Mouse (Mus musculus): ENCODE results near the gene Olfr314. TPM values are rescaled to one million over a fixed set of nuclear protein-coding genes. Genes with fewer than 3 reads are reported as not detected.
"Not testable (repeated sequence)": the region's sequence is repeated elsewhere in the genome, so short reads cannot be mapped to it uniquely, and the experiment has no call there.

Olfr314 gene
- polyA plus RNA-seq, 1 experiment from 2014 or later, result not detected

DNA sequence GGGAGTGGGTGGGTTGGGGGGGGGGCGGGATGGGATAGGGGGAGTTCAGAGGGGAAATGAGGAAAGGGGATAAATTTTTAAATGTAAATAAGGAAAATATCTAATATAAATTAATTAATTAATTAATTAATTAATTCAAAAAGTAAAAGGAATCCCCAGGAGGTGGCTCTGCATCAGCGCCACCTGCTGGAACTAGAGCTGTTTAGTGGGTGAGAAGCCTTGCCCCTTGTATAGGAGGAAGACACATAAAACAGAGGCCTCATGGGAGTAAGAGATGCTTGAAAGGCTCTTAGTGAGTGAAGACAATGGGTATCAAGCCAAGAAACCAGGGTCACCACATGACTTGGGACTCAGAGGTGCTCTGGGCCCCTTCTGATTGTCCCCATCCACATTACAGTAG, 13.1 kb downstream of the Olfr314 start:
- no peaks in the 10 kb centered on the region for H3K9me3 ChIP-seq (replicated peaks)
- ATAC-seq (ENCODE audit: low read depth) (no peak), DNase-seq (no peak)
- no peaks in the 10 kb centered on the region for H3K27me3 ChIP-seq
- WGBS (ENCODE audit: insufficient replicate concordance), result 70% methylated on average over 2 of the region's 2 CpGs
- no peaks in the 10 kb centered on the region for H3K36me3 ChIP-seq
- no peak overlapping the region for H3K4me2 ChIP-seq
- no peak overlapping the region for H3K9ac ChIP-seq
- no peak overlapping the region for H3K4me3 ChIP-seq (replicated peaks)
- H3K27ac ChIP-seq, result no peak overlapping the region
- no peaks in the 10 kb centered on the region for H3K4me1 ChIP-seq (replicated peaks)

DNA sequence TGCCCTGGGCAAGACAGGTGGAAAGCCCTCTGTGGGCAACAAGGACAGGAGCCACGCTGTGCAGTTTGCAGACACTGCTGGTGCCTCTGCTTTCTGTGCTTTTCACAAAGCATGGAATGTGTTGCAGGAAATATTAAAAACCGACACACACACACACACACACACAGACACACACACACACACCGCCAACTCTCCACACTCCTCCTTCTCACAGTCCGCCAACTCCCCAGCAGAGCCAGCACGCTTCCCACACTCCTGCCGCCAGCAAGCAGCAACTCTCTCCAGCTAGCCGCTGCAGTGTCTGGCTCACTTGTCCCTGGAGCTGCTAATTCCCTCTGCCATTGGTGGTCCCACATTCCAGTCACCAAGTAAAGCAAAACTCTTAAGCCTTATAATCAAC, 14.1 kb downstream of the Olfr314 start:
- H3K9me3 ChIP-seq (replicated peaks), result no peaks in the 10 kb centered on the region
- no peaks in the 10 kb centered on the region for H3K4me1 ChIP-seq (replicated peaks)
- H3K36me3 ChIP-seq, result no peaks in the 10 kb centered on the region
- H3K4me3 ChIP-seq (replicated peaks), result no peak overlapping the region
- 67% methylated on average over 7 of the region's 7 CpGs for WGBS (ENCODE audit: insufficient replicate concordance)
- ATAC-seq (ENCODE audit: low read depth), result no peak
- H3K4me2 ChIP-seq, result no peak overlapping the region
- H3K9ac ChIP-seq, result no peak overlapping the region
- H3K27me3 ChIP-seq, result no peaks in the 10 kb centered on the region
- DNase-seq, result no peak
- no peak overlapping the region for H3K27ac ChIP-seq

DNA sequence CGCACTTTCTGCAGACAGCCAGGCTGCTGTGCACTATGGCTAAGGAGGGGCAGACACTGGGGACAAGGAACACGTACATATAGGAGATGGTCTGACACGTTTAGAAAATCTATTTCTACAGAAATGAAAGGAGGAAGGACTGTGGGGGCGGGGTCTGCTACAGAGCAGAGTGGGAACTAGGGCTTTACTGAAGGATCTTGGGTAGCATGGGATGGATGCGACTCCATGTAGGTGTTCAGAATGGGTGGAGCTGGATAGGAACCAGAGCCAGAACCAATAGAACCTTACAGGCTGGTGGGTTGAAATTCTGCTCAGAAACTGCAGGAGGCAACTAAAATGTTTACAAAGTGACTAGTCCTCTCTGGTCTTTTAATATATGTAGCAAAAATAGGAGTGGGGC, 17.0 kb downstream of the Olfr314 start:
- Histone ChIP-seq H3K4me3 (replicated peaks) (no peak overlapping the region), H3K27ac (no peak overlapping the region), H3K27me3 (no peaks in the 10 kb centered on the region), H3K4me2 (no peak overlapping the region), H3K9me3 (replicated peaks) (no peaks in the 10 kb centered on the region), H3K4me1 (replicated peaks) (no peaks in the 10 kb centered on the region), H3K9ac (no peak overlapping the region), H3K36me3 (no peaks in the 10 kb centered on the region)
- WGBS (ENCODE audit: insufficient replicate concordance), result 54% methylated on average over 5 of the region's 5 CpGs
- no peak for DNase-seq
- no peak for ATAC-seq (ENCODE audit: low read depth)

DNA sequence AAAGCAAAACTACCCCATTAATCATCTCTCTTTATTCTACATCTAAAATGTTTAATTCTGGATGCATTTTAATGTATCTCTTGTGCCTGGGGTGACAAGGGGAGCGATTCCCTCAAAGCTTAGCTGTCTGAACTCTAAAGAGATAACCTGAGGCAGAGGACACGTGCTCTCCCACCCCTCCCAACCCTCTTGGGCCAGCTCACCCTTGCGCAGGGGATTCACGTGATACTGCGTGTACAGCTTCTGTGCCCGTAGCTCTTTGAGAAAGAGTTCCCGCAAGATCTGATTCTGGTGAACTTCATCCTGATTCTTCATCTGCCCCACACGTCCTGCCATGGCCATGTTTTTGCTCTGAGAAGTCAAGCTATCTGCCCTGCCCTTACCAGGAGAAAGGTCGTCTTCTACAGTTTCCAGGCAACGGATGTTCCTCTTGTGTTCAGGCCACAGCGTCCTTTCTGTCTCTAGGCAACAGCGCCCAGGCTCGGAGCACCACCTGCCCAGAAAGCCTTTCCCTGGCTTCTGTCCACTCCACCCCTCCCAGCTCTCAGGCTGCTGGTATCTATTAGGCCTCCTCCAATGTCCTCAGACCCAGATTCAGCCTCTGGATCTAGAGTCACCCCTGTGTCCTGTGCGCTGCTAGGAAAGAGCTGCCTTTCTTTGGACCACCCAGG, 18.9 kb downstream of the Olfr314 start, which contains the start of gene Fam183b:
Gene Fam183b (minus strand): TSS at position 403 of the 671 bp plus-strand sequence.
- H3K27me3 ChIP-seq, result no peaks in the 10 kb centered on the region
- no peak for ATAC-seq (ENCODE audit: low read depth)
- H3K4me2 ChIP-seq, result no peak within 1 kb of the TSS
- H3K36me3 ChIP-seq, result no peaks in the 10 kb centered on the region
- 0 out of 2 replicates have a peak, but pooled peaks cover 4% of the 10 kb centered on the region for H3K4me1 ChIP-seq (replicated peaks)
- DNase-seq, result no peak
- no peak within 1 kb of the TSS for H3K4me3 ChIP-seq (replicated peaks)
- 39% methylated on average over 14 of the region's 14 CpGs for WGBS (ENCODE audit: insufficient replicate concordance)
- no peaks in the 10 kb centered on the region for H3K9me3 ChIP-seq (replicated peaks)
- no peak within 1 kb of the TSS for H3K27ac ChIP-seq
- H3K9ac ChIP-seq, result no peak within 1 kb of the TSS

DNA sequence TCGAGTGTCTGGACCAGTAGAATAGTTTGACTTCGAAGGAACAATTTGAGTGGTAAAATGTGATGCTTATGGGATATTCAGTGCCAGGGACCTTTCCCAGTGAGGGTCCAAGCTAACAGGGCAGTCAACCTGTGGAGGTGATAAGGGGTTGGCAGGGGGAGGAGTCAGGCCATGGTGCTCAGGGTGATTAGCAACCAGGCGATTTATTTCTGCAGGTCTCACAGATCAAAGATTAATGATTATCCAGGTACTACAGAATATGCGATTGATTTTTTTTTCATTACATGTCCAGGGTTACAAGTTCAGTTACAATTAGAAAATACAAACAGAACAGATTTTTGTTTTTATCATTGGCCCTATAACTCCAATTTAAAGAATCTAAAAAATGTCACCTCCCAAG, 21.1 kb downstream of the Olfr314 start:
- H3K9me3 ChIP-seq (replicated peaks), result no peaks in the 10 kb centered on the region
- H3K9ac ChIP-seq, result no peak overlapping the region
- H3K36me3 ChIP-seq, result no peaks in the 10 kb centered on the region
- H3K27ac ChIP-seq, result no peak overlapping the region
- no peak overlapping the region for H3K4me2 ChIP-seq
- WGBS (ENCODE audit: insufficient replicate concordance), result 45% methylated on average over 4 of the region's 4 CpGs
- H3K4me3 ChIP-seq (replicated peaks), result no peak overlapping the region
- DNase-seq, result no peak
- 0 out of 2 replicates have a peak, but pooled peaks cover 4% of the 10 kb centered on the region for H3K4me1 ChIP-seq (replicated peaks)
- H3K27me3 ChIP-seq, result no peaks in the 10 kb centered on the region
- ATAC-seq (ENCODE audit: low read depth), result no peak

DNA sequence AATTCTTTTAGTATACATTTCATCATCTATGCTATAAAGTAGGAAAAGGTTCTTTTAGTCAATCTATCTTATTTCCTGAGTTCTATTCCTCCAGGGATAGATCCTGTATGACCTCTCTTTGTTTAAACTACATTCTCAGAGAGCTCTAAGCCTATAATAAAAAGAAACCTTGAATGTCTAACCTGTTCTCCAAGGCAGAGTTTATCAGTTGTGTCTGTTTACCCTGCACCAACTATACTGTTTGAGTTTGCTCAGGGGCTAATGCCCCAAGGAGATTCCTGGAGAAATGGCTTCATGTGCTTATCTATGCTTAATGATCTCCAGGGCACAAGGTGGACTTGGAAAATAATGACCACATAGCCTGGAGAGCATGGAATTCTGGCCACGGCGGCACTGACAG, 21.6 kb downstream of the Olfr314 start:
- 58% methylated on average over 2 of the region's 2 CpGs for WGBS (ENCODE audit: insufficient replicate concordance)
- H3K4me2 ChIP-seq, result no peak overlapping the region
- H3K27me3 ChIP-seq, result no peaks in the 10 kb centered on the region
- DNase-seq (no peak), ATAC-seq (ENCODE audit: low read depth) (no peak)
- no peaks in the 10 kb centered on the region for H3K36me3 ChIP-seq
- no peaks in the 10 kb centered on the region for H3K9me3 ChIP-seq (replicated peaks)
- H3K4me1 ChIP-seq (replicated peaks), result 0 out of 2 replicates have a peak, but pooled peaks cover 4% of the 10 kb centered on the region
- no peak overlapping the region for H3K4me3 ChIP-seq (replicated peaks)
- H3K9ac ChIP-seq, result no peak overlapping the region
- no peak overlapping the region for H3K27ac ChIP-seq

DNA sequence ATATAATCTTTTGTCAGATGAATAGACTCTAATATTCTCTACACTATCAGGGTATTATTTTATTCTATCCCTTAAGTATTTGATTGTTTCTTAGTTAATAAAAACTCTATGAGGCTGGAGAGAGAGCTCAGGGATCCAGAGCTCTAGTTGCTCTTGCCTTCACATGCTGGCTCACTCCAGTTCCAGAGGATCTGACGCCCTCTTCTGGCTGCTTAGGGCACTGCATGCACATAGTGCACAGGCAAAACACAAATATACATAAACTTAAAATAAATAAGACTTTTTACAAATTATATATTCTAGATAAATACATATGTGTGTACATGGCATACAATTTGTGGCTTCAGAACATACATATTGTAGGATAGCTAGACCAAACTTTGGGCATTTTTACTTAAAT, 29.2 kb downstream of the Olfr314 start:
- Histone ChIP-seq H3K9ac (no peak overlapping the region), H3K9me3 (replicated peaks) (no peaks in the 10 kb centered on the region), H3K4me2 (no peak overlapping the region), H3K4me3 (replicated peaks) (no peak overlapping the region), H3K4me1 (replicated peaks) (no peaks in the 10 kb centered on the region), H3K27me3 (no peaks in the 10 kb centered on the region), H3K36me3 (no peaks in the 10 kb centered on the region), H3K27ac (no peak overlapping the region)
- 3% methylated on average over 1 of the region's 1 CpGs for WGBS (ENCODE audit: insufficient replicate concordance)
- DNase-seq (no peak), ATAC-seq (ENCODE audit: low read depth) (no peak)

DNA sequence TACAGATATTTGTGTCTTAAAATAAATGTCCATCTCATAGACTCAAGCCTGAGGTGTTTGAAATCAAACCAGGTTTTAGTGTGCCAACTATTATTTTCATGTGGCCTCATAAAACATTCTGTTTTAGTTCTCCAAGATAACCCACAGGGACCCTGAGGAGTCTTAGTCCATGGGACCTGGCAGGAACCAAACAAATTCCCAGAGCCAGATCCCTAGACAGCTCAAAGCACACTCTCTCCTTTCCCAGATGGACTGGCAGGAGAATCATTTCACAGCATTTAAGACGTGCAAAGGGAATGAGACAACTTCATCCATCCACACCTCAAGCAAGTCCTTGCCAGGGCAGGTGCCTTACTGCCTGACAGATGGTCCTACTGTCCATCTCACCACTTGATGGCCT, 31.9 kb downstream of the Olfr314 start, which contains the start of gene Olfr313:
Gene Olfr313 (plus strand): TSS at position 301 of the 400 bp plus-strand sequence.
- H3K36me3 ChIP-seq; H3K9me3 ChIP-seq (replicated peaks); H3K4me3 ChIP-seq (replicated peaks); H3K4me1 ChIP-seq (replicated peaks); DNase-seq; H3K4me2 ChIP-seq; H3K27me3 ChIP-seq; H3K9ac ChIP-seq; H3K27ac ChIP-seq; ATAC-seq (ENCODE audit: low read depth): not testable (repeated sequence)
- WGBS (ENCODE audit: insufficient replicate concordance), result 29% methylated on average over 1 of the region's 1 CpGs

DNA sequence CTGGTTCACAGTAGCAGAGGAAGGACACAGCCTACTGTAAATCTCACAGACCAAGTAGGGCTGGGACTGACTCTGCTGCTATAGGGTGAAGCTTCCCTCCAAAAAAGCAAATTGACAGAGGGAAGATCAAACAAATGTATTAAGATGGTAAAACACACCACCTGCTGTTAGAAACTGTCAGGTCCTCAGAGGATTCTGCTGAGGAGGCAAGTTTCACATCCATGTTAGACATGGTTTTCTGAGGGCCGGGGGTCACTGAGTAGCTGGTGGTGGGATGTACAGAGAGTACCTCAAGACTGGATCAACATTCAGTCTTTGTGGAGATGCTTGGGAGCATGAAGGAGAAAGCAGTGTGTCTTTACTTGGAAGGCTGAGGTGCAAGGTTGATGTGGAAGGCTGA, 32.9 kb downstream of the Olfr314 start:
- H3K9ac ChIP-seq, result no peak overlapping the region
- WGBS (ENCODE audit: insufficient replicate concordance), result 60% methylated on average over 1 of the region's 1 CpGs
- H3K4me1 ChIP-seq (replicated peaks), result no peaks in the 10 kb centered on the region
- no peak overlapping the region for H3K27ac ChIP-seq
- no peaks in the 10 kb centered on the region for H3K36me3 ChIP-seq
- ATAC-seq (ENCODE audit: low read depth) (no peak), DNase-seq (no peak)
- no peaks in the 10 kb centered on the region for H3K27me3 ChIP-seq
- H3K9me3 ChIP-seq (replicated peaks), result no peaks in the 10 kb centered on the region
- H3K4me2 ChIP-seq, result no peak overlapping the region
- no peak overlapping the region for H3K4me3 ChIP-seq (replicated peaks)

DNA sequence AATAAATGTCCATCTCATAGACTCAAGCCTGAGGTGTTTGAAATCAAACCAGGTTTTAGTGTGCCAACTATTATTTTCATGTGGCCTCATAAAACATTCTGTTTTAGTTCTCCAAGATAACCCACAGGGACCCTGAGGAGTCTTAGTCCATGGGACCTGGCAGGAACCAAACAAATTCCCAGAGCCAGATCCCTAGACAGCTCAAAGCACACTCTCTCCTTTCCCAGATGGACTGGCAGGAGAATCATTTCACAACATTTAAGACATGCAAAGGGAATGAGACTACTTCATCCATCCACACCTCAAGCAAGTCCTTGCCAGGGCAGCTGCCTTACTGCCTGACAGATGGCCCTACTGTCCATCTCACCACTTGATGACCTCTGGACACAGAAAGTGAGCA, 46.2 kb downstream of the Olfr314 start, which contains the start of gene Olfr312:
Gene Olfr312 (plus strand): TSS at position 301 of the 400 bp plus-strand sequence.
- H3K4me3 ChIP-seq (replicated peaks); H3K9ac ChIP-seq; H3K4me1 ChIP-seq (replicated peaks); H3K27me3 ChIP-seq; ATAC-seq (ENCODE audit: low read depth); H3K4me2 ChIP-seq; H3K27ac ChIP-seq; H3K9me3 ChIP-seq (replicated peaks); DNase-seq; H3K36me3 ChIP-seq: not testable (repeated sequence)

DNA sequence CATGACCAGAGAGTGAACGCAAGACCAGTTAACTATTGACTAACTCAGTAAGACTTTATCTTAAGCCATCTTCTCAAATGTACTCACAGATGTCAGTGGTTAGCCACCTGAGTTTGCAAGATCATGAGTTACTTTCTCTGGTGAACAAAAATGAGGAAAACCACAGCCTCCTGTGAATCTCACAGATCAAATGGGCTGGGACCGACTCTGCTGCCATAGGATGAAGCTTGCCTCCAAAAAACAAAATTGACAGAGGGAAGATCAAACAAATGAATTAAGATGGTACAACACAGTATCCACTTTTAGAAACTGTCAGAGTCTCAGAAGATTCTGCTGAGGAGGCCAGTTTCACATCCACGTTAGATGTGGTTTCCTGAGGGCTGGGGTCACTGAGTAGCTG, 47.0 kb downstream of the Olfr314 start:
- H3K36me3 ChIP-seq, result no peaks in the 10 kb centered on the region
- no peak for DNase-seq
- no peak overlapping the region for H3K4me2 ChIP-seq
- no peaks in the 10 kb centered on the region for H3K9me3 ChIP-seq (replicated peaks)
- H3K4me3 ChIP-seq (replicated peaks), result no peak overlapping the region
- no peaks in the 10 kb centered on the region for H3K27me3 ChIP-seq
- H3K27ac ChIP-seq, result no peak overlapping the region
- H3K4me1 ChIP-seq (replicated peaks), result no peaks in the 10 kb centered on the region
- H3K9ac ChIP-seq, result no peak overlapping the region
- 45% methylated on average over 3 of the region's 3 CpGs for WGBS (ENCODE audit: insufficient replicate concordance)
- no peak for ATAC-seq (ENCODE audit: low read depth)

DNA sequence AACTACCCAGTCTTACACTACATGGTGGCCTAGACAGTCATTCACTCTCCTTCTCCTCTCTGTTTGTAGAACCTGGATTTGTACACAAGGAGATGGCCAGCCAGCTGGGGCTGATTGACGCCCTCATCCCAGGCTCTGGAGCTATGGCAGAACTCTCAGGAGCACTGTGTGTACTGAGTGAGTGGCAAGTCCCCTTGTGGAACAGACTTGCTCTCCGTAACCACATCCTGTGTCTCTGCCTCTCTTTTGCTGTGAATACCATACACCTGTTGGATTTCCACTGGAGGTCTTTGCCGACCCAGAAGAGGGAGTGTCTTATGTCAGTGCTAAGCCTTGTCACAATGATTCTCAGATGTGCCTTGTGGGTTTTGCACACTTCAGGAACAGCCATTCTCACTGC, 49.8 kb downstream of the Olfr314 start:
- H3K4me3 ChIP-seq (replicated peaks); H3K9me3 ChIP-seq (replicated peaks); H3K9ac ChIP-seq; H3K27me3 ChIP-seq; H3K36me3 ChIP-seq; ATAC-seq (ENCODE audit: low read depth); H3K4me2 ChIP-seq; H3K27ac ChIP-seq; H3K4me1 ChIP-seq (replicated peaks); DNase-seq: not testable (repeated sequence)
- 61% methylated on average over 3 of the region's 3 CpGs for WGBS (ENCODE audit: insufficient replicate concordance)
